Mouse (Mus musculus): ENCODE data around the gene Gm3336. TPM values are rescaled to one million over a fixed set of nuclear protein-coding genes. Genes with fewer than 3 reads are reported as not detected.

Gm3336 gene
- total RNA-seq, 2 experiments from 2014 or later = not detected

DNA sequence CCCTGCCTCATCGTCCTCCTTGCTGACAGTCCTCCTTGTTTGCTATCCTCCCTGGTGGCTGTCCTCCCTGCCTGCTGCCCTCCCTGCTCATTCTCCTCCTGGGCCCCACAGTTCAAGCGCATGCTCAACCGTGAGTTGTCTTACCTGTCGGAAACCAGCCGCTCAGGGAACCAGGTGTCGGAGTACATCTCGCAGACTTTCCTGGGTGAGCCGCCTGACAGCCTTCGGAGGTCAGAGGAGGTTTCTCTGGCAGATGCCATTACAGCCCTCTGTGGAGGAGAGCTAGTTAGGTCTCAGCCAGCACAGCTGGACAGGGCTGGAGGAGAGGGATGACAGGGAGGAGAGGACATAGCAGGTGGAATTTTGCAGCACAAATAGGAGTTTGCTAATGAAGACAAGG is 28.3 kb downstream of the Gm3336 start:
- DNase-seq (ENCODE audit: low spot score in 2 of 2) = peak in 1 of 2 experiments; percentile 3

DNA sequence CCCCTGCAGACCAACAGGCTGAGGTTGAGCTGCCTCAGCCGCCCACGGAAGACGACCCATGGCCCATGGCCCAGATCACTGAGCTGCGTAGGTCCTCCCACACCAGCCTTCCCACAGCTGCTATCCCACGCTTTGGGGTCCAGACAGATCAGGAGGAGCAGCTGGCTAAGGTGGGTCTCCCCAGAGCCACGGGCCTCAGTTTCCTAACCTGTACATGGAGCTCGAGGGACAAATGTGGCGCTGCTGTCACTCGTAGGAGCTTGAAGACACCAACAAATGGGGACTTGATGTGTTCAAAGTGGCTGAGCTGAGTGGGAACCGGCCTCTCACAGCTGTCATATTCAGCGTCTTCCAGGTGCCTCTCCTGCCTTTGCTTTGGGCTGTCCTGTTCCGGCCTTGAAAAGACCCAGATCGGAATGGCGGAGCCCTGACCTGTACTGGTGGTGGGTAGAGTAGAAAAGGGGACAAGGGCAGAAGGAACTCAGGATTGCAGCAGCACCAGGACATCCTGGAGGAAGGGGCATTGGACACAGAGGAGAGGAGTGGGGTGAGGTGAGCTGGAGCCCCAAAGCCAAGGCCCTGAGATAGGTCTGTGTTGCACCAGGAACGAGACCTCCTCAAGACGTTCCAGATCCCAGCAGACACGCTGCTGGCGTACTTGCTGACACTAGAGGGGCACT is 29.0 kb downstream of the Gm3336 start:
- DNase-seq (ENCODE audit: low spot score in 2 of 2) = peak in 1 of 2 experiments; percentile 2

DNA sequence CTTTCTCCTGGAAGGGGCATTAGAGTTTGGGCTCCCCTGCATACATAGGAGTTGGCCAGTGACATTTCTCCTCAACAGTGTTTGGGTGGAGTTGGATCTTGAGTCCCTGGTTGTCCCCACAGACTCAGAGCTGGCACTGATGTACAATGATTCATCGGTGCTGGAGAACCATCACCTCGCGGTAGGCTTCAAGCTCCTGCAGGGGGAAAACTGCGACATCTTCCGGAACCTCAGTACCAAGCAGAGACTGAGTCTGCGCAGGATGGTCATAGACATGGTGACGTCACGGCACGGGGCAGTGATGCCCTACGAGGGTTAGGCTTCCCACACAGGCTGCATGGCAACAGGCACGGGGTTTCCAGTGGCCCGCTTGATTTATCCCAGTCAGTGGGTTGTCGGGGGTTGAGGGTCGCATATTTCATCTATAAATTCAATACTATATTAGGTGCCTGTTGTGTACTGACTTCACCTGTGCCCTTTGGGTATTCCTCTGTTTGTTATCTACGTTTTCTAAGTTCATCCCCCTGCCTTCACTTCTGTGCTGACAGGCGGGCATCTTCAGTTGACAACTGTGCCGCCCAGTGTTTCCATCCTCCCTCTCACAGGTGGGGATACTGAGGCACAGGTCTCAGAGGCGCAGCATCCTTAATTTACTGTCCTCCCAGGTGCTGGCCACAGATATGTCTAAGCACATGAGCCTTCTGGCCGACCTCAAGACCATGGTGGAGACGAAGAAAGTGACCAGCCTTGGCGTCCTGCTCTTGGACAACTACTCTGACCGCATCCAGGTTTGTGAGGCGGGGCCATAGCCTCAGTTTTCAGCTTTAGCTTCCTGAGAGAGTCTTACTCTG is 30.1 kb downstream of the Gm3336 start:
- DNase-seq (ENCODE audit: low spot score in 2 of 2) = no peak

DNA sequence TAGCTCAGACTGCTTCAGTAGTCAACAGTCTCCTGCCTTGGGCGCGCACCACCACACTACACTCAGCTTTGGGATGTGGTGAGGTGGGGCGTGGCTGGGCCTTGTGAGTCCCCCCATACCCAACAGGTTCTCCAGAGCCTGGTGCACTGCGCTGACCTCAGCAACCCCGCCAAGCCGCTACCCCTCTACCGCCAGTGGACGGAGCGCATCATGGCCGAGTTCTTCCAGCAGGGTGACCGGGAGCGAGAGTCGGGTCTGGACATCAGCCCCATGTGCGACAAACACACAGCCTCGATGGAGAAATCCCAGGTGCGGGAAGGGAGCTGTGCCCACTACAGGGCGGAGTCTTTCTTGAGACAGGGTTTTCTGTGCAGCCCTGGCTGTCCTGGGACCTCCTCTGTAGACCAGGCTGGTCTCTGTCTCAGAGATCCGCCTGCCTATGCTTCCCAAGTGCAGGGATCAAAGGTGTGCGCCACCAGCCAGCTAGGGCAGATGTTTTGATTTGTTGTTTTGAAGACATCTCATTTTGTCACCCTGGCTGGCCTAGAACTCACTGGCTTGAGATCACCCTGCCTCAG is 30.8 kb downstream of the Gm3336 start:
- peak in 1 of 2 experiments; percentile 2 for DNase-seq (ENCODE audit: low spot score in 2 of 2)

DNA sequence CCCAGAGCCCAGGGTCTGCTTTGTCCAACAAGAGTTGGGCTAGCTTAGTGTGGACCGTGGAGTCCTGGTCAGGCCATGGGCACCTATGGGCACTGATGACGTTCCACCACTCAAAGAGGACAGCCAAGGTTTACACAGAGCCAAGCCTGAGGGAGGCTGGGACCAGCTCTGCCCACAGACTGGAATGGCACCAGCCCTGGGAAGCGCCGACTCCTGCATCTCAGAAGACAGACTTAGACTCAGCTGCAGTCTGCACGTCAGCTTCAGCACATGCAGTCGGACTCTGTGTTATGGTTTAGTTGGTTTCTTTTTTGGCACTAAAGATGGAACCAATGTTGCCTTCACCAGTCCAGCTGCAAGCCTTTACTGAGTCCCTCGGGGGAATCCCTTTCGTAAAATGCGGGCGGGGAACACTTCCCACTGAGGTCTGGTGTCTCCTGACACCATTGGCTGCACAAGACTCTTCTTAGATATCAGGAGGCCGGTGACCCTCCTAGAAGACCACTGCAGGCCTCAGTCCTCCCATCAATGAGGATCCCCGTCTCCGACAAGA is 31.9 kb downstream of the Gm3336 start:
- peak; percentile 12 to 15 for DNase-seq (ENCODE audit: low spot score in 2 of 2)

DNA sequence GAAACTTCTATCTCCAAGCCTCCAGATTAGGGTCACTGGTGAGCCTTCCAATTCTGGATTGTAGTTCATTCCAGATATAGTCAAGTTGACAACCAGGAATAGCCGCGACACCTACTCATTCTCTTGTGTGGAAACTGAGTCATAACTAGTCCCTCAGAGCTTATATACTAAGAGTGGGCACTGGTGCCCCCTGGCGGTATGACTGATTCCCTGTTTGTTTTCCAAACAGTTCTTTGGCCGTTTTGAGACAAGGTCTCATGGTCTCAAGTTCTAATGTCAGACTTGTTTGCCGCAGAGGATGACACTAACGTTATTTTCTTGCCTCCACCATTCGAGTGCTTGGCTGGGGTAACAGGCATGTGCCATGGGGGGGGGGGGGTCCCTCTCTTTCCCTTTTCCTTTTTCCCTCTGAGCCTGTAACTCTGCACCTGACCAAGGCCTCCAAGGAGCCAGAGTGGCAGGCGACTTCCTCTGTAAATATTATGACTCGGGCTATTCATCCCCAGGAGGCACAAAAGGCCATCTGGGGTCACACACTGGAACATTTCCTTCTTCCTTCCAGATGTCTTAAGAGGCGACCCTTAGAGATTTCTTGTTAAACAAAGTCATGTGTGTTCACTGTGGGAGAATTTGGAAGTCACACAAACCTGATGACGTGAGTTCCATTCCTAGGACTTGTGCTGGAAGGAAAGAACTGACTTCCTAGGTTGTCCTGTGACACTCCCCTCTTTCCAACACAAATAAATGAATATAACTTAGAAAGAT is 33.8 kb downstream of the Gm3336 start:
- peak; percentile 80 to 83 for DNase-seq (ENCODE audit: low spot score in 2 of 2)

DNA sequence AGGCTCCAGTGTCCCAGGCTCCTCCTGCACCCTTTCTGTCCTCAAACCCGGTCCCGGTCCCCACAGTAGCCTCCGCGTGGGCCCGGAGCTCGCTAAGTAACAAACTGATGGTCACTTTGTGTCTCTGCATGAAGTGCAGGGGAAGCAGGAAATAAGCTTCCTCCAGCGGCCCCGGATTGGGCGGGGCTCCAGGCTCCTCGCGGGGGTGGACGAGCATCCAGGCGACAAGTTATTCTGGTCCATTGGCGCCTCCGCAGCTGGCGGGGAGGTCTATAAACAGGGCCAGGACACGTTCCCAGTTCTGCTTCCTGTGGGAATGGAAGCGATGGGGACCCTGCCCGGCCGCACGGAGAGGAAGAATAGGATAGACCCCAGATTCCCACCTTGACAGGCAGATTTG is 34.8 kb downstream of the Gm3336 start:
- peak; percentile 73 to 78 for DNase-seq (ENCODE audit: low spot score in 2 of 2)

DNA sequence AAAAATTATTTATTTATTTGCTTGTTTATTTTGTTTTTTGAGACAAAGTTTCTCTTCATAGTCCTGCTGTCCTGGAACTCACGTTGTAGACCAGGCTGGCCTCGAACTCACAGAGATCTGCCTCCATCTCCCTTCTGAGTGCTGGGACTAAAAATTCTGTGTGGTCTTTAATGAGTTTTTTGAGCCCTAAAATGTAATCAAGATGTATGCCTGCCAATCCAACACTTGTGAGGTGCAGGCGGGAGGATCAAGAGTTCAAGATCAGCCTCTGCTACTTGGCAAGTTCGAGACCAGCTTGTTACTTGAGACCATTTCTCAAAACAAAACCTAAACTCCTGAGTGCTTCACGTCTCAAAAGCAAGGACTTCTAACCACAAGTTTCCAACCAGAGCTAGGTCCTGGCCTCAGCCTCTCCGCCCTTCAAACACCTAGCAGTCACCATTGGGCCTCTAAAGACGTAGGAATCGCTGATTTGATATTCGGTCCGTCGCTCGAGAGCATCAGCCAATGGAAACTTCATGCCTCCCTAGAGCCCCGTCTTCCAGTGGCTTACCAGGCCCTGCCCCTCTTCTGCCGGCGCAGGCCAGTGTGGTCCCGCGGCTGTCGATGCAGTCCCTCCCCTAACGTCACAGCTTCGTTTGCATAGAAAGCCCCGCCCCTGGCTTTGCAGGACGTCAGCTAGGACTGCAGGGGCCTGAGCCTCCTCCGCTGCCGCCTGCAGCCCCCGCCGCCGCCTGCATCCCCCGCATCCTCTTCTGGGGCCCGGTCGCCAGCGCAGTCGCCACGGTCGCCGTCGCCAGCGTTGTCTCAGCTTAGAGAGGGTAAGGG is 35.9 kb downstream of the Gm3336 start, which contains the start of gene Rab3a:
TSS of gene Rab3a (plus strand) at position 637 of the 828 bp plus-strand sequence.
- DNase-seq (ENCODE audit: low spot score in 2 of 2) = peak; percentile 95 to 96

DNA sequence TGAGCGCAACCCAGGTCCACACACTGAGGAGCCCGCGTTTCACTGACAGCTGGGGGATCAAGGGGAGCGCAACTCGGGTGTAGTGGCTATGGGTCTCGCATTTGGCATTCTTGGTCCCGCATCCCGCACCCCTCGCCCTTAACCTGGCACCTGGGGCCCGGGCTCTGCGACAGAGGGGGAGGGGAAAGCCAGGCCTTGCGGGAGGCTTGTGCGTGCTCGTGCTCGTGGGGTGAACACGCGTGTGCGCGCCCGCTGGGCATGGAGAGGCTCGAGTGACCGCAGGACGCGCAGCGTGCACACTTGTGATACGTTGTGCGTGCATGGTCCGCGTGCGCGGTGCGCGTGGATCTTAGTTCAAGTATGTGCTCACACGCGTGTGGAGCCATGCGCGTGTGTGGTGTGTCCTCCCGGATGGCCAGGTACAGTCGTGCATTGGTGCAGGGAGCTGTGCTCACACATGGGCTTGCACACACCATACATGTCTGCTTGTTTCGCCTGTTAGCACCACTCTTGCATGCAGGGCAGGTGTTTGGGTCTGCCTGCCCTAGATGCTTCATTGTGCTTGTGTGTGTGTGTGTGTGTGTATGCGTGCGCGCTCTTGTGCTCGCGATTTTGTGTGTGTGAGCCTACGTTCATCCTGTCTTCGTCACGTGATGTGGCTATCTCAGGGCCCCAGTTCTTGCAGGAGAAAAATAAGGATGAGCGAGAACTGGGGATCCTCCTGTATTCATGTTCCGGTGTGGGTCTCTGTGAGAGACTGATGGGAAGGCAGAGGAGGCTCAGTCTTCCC is 36.7 kb downstream of the Gm3336 start:
- DNase-seq (ENCODE audit: low spot score in 2 of 2) = peak; percentile 78 to 84

DNA sequence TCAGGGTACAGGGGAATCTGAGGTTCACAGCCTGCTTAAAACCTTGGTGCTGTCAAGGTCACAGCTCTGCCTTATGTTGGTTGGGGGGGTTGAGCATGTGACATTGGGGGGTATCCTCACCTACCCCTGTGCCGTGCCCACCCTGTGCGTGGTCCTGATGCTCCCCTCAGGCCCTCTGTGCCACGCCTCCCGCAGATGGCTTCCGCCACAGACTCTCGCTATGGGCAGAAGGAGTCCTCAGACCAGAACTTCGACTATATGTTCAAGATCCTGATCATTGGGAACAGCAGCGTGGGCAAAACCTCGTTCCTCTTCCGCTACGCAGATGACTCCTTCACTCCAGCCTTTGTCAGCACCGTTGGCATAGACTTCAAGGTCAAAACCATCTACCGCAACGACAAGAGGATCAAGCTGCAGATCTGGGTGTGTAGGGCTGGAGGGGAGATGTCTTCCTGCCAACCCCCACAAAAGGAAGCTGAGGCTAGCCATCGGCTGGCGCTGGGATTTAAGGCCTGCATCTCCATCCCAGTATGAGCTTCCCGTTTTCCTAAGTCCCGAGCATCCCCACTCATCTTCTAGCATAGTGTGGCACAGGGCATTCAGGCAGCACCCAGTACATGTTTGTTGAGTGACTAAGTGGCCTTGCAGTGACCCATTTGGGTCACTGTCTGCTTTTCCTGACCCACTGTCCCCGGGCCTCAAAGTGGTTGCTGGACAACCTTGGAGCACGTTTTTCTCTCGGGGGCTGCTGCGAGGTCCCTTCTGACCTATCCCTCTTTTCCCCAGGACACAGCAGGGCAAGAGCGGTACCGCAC is 37.5 kb downstream of the Gm3336 start:
- DNase-seq (ENCODE audit: low spot score in 2 of 2) = peak; percentile 13 to 15

DNA sequence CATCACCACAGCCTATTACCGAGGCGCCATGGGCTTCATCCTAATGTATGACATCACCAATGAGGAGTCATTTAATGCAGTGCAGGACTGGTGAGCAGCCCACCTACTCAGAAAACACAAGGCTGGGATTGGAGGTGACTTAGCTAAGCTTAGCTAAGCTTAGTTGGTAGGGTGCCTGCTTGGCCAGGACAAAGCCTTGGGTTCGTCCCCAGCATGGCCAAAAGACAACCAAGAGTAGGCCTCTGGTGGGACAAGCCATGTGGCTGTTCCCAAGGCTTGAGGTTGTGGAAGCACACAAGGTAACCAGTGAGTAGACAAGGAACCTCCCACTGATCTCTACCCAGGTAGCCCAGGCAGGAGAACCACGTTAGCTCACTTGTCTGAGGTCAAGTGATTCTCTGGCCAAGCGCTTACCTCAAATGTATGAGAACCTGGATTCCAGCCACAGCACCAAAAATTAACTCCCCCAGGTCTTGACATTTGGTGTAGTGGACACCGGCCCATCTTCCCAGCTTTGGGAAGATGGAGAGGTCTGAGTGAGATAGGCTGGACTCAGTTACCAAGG is 38.2 kb downstream of the Gm3336 start:
- DNase-seq (ENCODE audit: low spot score in 2 of 2) = peak in 1 of 2 experiments; percentile 18

DNA sequence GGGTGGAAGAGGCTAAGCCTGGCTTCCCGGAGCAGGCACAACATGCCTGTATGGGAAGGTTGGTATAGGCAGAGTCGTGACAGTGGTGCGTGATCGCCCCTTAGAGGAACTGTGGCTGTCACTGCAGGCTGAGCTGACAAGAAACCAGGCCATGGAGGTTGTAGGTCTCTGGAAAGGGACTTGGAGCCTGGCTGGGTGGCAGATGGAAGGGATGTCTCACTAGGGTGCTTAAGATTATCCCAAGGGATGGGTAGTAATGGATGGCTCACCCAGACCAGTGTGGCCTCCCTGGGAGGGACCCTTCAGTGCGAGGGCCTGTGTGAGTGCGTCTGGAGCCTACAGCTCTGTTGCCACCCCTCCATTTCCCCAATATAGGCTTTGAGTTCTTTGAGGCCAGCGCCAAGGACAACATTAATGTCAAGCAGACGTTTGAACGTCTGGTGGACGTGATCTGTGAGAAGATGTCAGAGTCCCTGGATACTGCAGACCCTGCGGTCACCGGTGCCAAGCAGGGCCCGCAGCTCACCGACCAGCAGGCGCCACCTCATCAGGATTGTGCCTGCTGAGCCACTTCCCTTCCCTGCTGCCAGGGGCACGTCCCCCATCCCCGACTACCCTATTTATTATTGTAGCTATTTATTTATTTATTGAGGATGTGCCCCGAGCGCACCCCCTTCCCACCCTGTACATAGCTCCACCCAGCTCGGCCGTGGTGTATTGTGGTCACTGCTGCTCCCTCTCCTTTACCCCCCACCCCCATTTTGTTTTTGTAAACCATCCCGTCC is 39.4 kb downstream of the Gm3336 start:
- peak; percentile 39 to 50 for DNase-seq (ENCODE audit: low spot score in 2 of 2)

DNA sequence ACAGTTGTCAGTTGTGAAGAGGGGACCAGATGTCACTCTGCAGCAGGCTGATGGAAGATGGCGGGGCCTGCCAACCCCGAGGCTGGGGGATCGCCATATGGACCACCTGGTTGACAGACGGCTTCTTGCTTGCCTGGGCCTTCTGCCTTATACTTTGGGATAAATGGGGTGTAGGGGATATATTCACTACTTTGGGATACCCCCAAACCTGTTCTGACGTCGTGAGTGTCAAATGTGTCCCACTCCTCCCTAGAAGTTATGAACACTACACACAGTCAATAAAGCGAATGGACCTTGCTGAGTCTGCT is 39.9 kb downstream of the Gm3336 start:
- peak; percentile 70 to 74 for DNase-seq (ENCODE audit: low spot score in 2 of 2)

DNA sequence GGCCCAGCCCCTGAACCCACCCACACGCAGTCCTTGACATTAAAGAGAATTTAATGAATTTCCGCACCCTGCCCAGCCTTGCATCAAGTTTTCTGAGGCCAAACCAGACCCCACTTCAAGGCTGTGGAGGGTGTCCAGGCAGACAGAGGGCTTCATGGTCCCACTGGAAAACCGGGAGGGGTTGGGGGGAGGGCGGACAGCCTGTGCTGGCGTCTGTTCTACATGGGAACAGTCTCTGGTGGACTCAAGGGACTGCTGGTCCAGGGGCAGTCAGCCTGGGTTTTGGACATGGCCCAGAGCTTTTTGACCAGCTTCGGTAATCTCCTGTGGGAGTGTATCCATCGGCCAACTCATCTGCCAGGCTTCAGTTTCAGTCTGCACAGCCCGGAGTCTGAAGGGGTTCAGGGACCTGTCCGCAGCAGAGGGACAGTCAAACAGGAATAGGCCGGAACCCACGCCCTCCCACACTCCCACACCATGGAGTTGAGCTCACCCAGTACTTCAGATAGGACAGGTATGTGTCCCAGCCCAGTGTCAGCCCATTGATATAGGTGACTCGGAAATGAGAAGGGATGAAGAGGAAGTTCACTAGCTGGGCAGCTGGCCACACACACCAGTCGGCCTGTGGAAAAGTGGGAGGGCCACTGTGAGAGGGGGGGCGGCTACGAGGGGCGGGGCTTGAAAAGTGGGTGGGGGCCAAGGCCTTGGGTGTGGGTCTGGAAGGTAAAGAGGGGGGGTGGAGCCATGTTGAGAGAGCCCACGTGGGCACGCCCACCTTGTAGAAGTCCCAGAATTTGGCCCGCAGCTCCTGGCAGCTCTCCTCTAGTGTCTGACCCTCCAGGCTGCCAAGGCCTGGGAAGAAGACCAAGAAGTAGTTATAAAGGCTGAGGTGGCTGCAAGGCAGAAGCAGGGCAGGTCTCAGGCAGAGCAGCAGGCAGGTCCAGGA is 40.5 kb downstream of the Gm3336 start:
- peak; percentile 45 to 57 for DNase-seq (ENCODE audit: low spot score in 2 of 2)

DNA sequence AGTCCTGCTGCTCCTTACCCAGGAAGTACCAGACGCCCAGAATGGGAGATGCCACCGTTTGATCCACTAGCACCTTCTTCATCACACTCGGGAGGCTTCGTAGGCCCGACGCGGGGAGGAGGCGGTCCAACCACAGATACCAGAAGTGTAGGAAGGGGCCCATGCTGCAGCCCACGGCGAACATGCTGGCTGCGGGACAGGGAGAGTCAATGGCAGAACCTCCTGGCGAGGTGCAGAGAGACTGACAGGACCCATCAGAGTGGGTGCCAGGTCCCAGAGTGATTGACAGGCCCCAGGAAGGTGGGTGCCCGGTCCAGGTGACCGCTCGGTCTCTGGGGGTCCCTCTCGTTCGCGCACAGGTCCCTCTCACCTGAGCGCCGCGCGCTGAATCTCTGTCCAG is 42.0 kb downstream of the Gm3336 start:
- no peak for DNase-seq (ENCODE audit: low spot score in 2 of 2)

DNA sequence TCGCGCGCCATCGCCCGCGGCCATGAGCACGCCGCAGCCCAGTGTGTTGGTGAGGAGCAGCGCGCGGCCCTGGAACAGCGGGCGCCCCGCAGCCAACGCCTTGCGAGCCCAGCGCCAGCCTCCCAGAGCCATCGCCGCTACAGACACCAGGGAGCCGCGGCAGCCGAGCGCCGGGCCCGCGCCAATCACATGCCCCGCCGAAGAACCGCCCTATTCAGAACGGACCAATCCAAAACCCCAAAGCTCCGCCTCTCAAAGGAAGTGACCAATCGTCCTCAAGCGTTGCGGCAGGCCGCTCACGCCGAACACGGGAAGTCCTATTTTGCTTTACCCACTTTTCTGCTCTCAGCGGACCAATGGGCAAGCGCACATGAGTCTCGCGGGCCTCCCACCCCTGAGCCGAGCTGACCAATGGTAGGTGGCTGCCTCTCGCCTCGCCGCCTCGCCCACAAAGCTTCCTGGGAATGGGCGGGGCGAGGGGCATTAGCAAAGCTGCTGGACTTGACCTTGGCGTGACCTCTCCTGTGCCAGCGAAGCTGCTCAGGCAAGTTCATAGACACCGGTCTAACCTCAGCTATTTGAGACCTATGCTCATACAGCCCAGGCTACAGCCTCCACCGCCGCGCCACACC is 42.5 kb downstream of the Gm3336 start, which contains the start of gene Mpv17l2:
TSS of gene Mpv17l2 (minus strand) at position 172 of the 632 bp plus-strand sequence.
- peak; percentile 92 to 94 for DNase-seq (ENCODE audit: low spot score in 2 of 2)
